Mouse (Mus musculus): Measurements from ENCODE around the gene Ubr4.

Ubr4 gene

GRCm38 (mm10) chr4:139430891-139431290 is 78.5 kb downstream of the Ubr4 start:
- DNase-seq (ENCODE audit: low read depth, low spot score): no peak

DNA sequence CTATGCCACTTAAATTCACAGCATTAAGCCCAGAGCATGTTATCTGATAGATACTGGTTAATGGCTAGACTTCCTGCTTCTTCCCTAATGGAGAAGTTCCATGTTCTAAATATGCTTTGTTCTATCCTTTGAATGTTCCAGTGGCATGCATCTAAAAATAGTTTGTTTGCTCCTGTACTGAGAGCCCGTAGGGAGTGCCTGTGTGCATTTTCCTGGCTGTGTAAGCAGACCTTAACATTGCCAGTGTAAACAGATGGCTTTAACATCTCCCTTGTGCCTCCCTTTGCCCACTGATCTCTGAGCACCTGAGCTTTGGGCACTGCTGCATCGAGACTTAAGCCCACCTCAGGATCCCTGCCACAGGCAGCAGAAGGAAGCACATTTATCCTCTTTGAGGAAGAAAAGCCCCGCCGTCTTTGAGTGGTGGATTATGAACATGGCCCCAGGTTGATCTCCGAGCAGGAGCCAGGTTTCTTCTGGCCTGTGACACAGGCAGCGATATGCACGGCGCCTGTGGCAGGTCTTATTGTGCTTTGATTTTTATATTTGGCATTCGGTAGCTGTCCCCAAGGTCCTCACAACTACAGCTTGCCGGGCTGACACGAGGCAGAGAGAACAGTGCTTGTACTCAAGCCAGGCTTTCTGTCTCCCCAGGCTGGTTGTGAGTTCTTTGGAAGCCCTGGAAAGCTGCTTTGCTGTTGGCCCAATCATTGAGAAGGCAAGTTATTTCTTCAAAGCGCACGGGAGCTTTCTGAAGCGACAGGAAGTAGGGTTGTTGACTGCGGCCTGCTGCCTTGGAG is 80.8 kb downstream of the Ubr4 start:
- DNase-seq (ENCODE audit: low read depth, low spot score): no peak

- no peak for DNase-seq (ENCODE audit: low read depth, low spot score)
Measured at GRCm38 (mm10) chr4:139441244-139441643, 88.8 kb downstream of the Ubr4 start.

GRCm38 (mm10) chr4:139441806-139442205 is 89.4 kb downstream of the Ubr4 start:
- DNase-seq (ENCODE audit: low read depth, low spot score): no peak

GRCm38 (mm10) chr4:139442391-139443355 is 90.3 kb downstream of the Ubr4 start:
- DNase-seq (ENCODE audit: low read depth, low spot score): no peak

DNA sequence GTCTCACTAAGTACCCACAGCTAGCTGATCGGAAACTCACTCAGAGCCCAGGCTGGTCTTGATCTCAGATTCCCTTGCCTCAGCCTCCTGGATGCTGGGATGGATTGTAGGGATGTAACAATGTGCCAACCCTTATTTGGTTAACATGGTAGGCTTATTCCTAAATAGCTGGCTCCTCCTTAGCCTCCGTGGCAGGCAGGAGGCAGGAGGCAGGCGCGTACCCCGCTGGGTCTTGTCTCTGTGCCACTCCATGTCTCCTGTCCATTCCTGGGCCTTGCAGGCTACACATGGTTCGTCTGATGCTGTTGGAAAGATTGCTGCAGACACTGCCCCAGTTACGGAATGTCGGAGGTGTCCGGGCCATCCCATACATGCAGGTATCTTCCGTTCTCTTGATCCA is 91.9 kb downstream of the Ubr4 start:
- no peak for DNase-seq (ENCODE audit: low read depth, low spot score)

DNA sequence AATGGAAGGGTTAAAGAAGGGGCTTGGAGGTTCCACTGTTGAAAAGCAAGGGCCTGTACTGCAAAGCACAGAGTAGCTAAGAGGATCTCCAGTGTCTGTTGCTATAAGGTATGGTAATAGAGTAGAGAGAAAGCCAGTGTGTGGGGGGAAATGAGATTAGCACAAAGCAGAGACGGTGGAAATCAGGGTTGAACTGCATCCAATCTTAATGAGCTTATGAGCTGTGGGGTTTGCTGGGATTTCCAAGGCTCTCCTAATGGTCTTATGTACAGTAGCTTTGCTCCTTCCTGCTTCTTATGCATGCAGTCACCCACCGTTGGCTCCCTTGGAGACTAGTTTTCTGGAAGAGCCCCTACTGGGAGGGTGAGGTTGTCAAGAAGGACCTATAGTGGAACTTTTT is 93.8 kb downstream of the Ubr4 start:
- DNase-seq (ENCODE audit: low read depth, low spot score): no peak

DNA sequence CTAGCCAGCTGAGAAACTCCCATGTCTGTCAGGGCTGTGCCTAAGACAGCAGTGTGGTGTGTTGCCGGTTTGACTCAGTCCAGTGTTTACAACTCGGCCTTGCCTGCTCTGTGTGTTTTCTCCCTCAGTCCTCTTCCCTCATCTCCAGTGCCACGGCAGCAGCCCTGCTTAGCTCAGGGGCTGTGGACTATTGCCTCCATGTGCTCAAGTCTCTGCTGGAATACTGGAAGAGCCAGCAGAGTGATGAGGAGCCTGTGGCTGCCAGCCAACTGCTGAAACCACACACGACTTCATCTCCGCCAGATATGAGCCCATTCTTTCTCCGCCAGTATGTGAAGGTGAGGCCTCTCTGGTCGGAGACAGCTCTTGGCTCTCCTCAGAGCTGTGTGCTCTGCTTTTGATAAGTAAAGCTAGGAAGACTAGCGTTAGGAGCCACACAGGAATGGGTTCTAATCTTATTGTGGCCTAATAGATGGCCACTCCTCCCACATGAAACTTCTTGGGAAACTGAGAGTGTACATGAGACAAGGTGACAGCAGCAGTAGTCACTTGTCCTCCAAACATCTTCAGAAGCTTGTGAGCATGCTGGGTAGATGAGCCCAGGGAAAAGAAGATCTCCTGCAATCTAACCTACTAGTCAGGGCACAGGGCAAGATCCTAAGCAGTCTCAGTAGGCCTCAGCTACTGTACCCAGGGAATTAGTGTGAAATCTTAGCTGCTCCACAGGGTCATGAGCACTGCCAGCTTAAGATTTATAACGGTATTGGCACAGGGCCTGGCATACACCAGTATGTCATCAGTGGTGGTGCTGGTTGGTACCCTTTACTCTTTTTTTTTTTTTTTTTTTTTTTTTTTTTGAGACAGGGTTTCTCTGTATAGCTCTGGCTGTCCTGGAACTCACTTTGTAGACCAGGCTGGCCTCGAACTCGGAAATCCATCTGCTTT is 94.6 kb downstream of the Ubr4 start:
- no peak for DNase-seq (ENCODE audit: low read depth, low spot score)

DNA sequence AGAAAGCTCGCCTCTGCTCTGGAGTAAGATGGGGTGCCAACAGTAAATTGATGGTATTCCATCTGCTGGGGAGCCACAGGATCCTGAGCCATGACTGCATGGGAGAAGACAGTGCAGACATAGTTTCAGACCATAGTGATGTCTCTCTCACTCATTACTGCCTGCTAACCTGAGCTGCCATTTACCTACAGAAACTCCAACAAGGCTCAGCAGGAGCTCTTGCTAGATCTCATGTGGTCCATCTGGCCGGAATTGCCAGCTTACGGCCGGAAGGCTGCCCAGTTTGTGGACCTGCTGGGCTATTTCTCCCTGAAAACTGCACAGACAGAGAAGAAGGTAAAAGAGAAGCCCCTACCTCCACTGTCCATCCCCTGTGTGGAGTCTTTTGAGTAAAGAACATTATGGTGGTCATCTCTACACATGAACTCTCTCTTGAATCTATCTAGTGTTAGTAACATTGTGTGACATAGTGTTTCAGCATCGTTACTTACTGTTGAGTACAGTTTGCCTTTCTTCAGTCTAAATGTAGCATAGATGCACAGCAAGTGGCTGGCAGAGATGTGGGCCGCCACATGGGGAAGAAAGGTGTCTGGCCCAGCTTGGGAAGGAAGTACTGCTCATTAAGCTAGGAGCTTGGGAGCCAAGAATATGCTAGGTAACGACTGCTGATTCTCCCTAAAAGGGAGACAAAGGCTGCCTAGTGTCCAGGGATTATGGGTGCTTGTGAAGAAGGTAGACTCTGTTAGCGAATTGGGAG is 100.7 kb downstream of the Ubr4 start:
- DNase-seq (ENCODE audit: low read depth, low spot score): no peak

DNA sequence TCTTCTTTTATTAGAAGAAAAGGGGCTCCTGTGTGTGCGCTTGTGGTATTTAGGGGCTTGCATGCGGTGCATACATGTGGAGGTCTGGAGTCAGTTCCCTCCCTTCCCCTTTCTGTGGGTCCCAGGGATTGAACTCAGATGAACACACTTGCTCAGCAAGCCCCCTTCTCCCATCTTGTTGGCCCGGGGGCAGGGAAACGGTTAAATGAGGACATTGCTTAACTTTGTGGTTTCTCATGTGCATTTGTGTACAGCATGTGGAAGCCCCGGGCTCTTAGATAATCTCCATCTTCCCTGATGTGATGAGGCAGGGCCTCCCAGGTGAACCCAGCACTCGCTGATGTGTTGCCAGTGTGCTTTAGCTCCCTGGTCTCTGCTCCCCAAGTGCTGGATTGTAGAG is 101.9 kb downstream of the Ubr4 start:
- DNase-seq (ENCODE audit: low read depth, low spot score): no peak

DNA sequence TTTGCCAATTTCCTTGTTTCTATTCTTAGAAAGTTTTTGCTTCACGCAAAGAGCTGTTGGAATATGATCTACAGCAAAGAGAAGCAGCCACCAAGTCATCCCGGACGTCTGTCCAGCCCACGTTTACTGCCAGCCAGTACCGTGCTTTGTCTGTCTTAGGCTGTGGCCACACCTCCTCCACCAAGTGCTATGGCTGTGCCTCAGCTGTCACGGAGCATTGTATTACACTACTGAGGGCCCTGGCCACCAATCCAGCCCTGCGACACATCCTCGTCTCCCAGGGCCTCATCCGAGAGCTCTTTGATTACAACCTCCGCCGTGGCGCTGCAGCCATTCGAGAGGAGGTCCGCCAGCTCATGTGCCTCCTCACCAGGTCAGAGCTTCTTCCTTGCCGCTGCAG is 107.6 kb downstream of the Ubr4 start:
- DNase-seq (ENCODE audit: low read depth, low spot score): no peak

DNA sequence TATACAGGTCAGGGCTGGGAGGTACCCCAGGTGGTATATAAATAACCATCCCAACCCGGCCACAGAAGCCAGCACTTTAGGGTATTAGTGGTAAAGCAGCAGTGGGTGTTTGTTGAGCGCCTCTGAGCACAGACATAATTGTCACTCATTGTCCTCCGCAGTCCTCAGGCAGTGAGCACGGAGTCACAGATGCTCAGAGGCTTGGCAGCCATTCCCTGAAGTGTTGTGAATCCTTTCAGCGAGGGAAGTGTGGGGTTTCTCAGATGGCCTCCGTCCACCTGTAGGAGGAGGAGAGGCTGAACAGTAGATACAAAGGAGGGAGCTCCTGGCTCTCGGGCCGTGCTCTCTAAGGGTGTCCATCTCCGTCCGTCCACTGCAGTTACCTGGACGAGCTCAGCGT is 111.8 kb downstream of the Ubr4 start:
- DNase-seq (ENCODE audit: low read depth, low spot score): no peak

DNA sequence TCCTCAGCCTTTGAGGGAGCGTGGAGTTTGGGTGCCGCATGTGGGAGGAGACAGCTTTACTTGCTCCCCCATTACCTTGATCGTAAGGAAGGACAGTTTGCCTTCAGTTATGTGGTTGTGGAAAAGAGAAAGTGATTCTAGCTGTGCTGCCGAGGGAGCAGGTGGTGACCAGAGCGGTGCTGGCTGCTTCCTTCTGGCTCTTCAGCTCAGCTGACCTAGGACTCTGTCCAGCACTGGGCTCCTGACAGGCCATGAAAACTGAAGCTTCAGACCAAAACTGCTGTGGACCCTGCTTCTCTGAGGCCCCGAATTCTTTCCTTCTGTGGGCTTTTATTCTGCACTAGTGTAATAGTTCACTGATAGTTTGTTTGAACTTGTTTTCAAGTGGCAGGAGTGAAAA is 114.1 kb downstream of the Ubr4 start:
- DNase-seq (ENCODE audit: low read depth, low spot score): no peak

GRCm38 (mm10) chr4:139470198-139470597 is 117.8 kb downstream of the Ubr4 start:
- peak; percentile 85 for DNase-seq (ENCODE audit: low read depth, low spot score)

- no peak for DNase-seq (ENCODE audit: low read depth, low spot score)
Measured at GRCm38 (mm10) chr4:139476663-139477625, 124.5 kb downstream of the Ubr4 start.

- peak; percentile 38 for DNase-seq (ENCODE audit: low read depth, low spot score)
Measured at GRCm38 (mm10) chr4:139477983-139478382, 125.6 kb downstream of the Ubr4 start.

- no peak for DNase-seq (ENCODE audit: low read depth, low spot score)
Measured at GRCm38 (mm10) chr4:139479176-139479575, 126.8 kb downstream of the Ubr4 start.

GRCm38 (mm10) chr4:139481400-139481799 is 129.0 kb downstream of the Ubr4 start:
- no peak for DNase-seq (ENCODE audit: low read depth, low spot score)

- no peak for DNase-seq (ENCODE audit: low read depth, low spot score)
Measured at GRCm38 (mm10) chr4:139483461-139484105, 131.2 kb downstream of the Ubr4 start.

Measured in CD4-positive, CD25-positive, alpha-beta regulatory T cell, adult 2 months (primary cell).